Mouse (Mus musculus): Measurements from ENCODE around the gene Vmn1r181. TPM values are rescaled to one million over a fixed set of nuclear protein-coding genes. Genes with fewer than 3 reads are reported as not detected.

The Vmn1r181 gene
- total and polyA plus RNA-seq, 3 experiments = not detected

- H3K4me2 ChIP-seq (ENCODE audit: insufficient read depth, low read depth, poor library complexity, severe bottlenecking) = no peak within 1 kb of the TSS
- H3K27me3 ChIP-seq (replicated peaks) = peaks cover 61% of the 10 kb centered on the region
- no peaks in the 10 kb centered on the region for H3K4me1 ChIP-seq (ENCODE audit: control insufficient read depth in 1 of 2, insufficient read depth in 2 of 2)
- no peaks in the 10 kb centered on the region for H3K9me3 ChIP-seq (replicated peaks; ENCODE audit: low read length)
- no peak for TF ChIP-seq MXI1 (IDR thresholded peaks at IDR 0.05; ENCODE audit: low read depth, low read length)
- no peak for TF ChIP-seq ELF1 (IDR thresholded peaks at IDR 0.05; ENCODE audit: low read depth, low read length)
- TF ChIP-seq RCOR1 (conservative IDR thresholded peaks at IDR 0.05; ENCODE audit: low read depth, low read length) = no peak
- TF ChIP-seq ZKSCAN1 (IDR thresholded peaks at IDR 0.05; ENCODE audit: borderline replicate concordance, low read depth, low read length) = no peak
- no peak for TF ChIP-seq CHD1 (IDR thresholded peaks at IDR 0.05; ENCODE audit: low read depth, low read length)
- no peak for TF ChIP-seq POLR2AphosphoS2 (IDR thresholded peaks at IDR 0.05; ENCODE audit: low read depth, low read length)
- TF ChIP-seq NELFE (IDR thresholded peaks at IDR 0.05; ENCODE audit: low read depth, low read length) = no peak
- no peak for TF ChIP-seq MAZ (IDR thresholded peaks at IDR 0.05; ENCODE audit: low read depth, low read length)
- TF ChIP-seq MEF2A (IDR thresholded peaks at IDR 0.05; ENCODE audit: borderline replicate concordance, low read depth, low read length) = no peak
- TF ChIP-seq USF2 (conservative IDR thresholded peaks at IDR 0.05; ENCODE audit: low read depth, low read length) = no peak
- no peak for TF ChIP-seq NRF1 (IDR thresholded peaks at IDR 0.05; ENCODE audit: low read depth, low read length)
- H3K36me3 ChIP-seq (replicated peaks in 1 of 2; ENCODE audit: control insufficient read depth in 1 of 2, insufficient read depth in 1 of 2, low read length in 1 of 2) = no peaks in the 10 kb centered on the region
- no peak for DNase-seq (ENCODE audit: extremely low read depth)
- no peak within 1 kb of the TSS for H3K4me3 ChIP-seq (replicated peaks in 1 of 3; ENCODE audit: low read depth in 2 of 3, low read length in 2 of 3, poor library complexity in 1 of 3)
- no peaks in the 10 kb centered on the region for H3K79me2 ChIP-seq (replicated peaks; ENCODE audit: control insufficient read depth, extremely low read depth, insufficient read depth, poor library complexity, severe bottlenecking)
- no peak within 1 kb of the TSS for H3K9ac ChIP-seq (ENCODE audit: insufficient read depth, low read depth)
- dilution Hi-C loops (cut with MboI; ENCODE audit: extremely low pct_ligation_motif_present, extremely low pct_unique_long_range_greater_than_20kb, low sequenced_read_pairs) (no loop called here), in situ Hi-C loops (cut with MboI; ENCODE audit: low pct_ligation_motif_present, low pct_unique_long_range_greater_than_20kb, low sequenced_read_pairs) (no loop called here)
- H3K27ac ChIP-seq (ENCODE audit: insufficient read depth, low read depth) = no peak within 1 kb of the TSS
Measured at GRCm38 (mm10) chr7:24001391-24001790, 27.0 kb downstream of the Vmn1r181 start, which contains the start of gene V1rd19. TSS of gene V1rd19 (plus strand) at chr7:24001691.

Other genes starting within 250 kb of the Vmn1r181 start
- gene Vmn1r174, start 222.3 kb upstream of the Vmn1r181 start, total RNA-seq (2012; rRNA removed) = not detected in 2 replicates
- not detected in 2 replicates for gene Vmn1r174, start 222.3 kb upstream of the Vmn1r181 start, total RNA-seq (2014; rRNA removed)
- not detected in 2 replicates for gene Vmn1r174, start 222.3 kb upstream of the Vmn1r181 start, polyA plus RNA-seq (2012; ENCODE audit: insufficient read length, low read depth)
- not detected in 2 replicates for gene Vmn1r175, start 164.0 kb upstream of the Vmn1r181 start, total RNA-seq (2012; rRNA removed)
- gene Vmn1r175, start 164.0 kb upstream of the Vmn1r181 start, total RNA-seq (2014; rRNA removed) = not detected in 2 replicates
- not detected in 2 replicates for gene Vmn1r175, start 164.0 kb upstream of the Vmn1r181 start, polyA plus RNA-seq (2012; ENCODE audit: insufficient read length, low read depth)
- not detected in 2 replicates for gene Vmn1r176, start 137.2 kb upstream of the Vmn1r181 start, total RNA-seq (2012; rRNA removed)
- not detected in 2 replicates for gene Vmn1r176, start 137.2 kb upstream of the Vmn1r181 start, total RNA-seq (2014; rRNA removed)
- gene Vmn1r176, start 137.2 kb upstream of the Vmn1r181 start, polyA plus RNA-seq (2012; ENCODE audit: insufficient read length, low read depth) = not detected in 2 replicates
- gene Vmn1r177, start 108.2 kb upstream of the Vmn1r181 start, total RNA-seq (2012; rRNA removed) = not detected in 2 replicates
- not detected in 2 replicates for gene Vmn1r177, start 108.2 kb upstream of the Vmn1r181 start, total RNA-seq (2014; rRNA removed)
- gene Vmn1r177, start 108.2 kb upstream of the Vmn1r181 start, polyA plus RNA-seq (2012; ENCODE audit: insufficient read length, low read depth) = not detected in 2 replicates
- not detected in 2 replicates for gene Vmn1r178, start 82.6 kb upstream of the Vmn1r181 start, total RNA-seq (2012; rRNA removed)
- not detected in 2 replicates for gene Vmn1r178, start 82.6 kb upstream of the Vmn1r181 start, total RNA-seq (2014; rRNA removed)
- gene Vmn1r178, start 82.6 kb upstream of the Vmn1r181 start, polyA plus RNA-seq (2012; ENCODE audit: insufficient read length, low read depth) = not detected in 2 replicates
- gene Vmn1r179, start 47.6 kb upstream of the Vmn1r181 start, total RNA-seq (2012; rRNA removed) = not detected in 2 replicates
- gene Vmn1r179, start 47.6 kb upstream of the Vmn1r181 start, total RNA-seq (2014; rRNA removed) = not detected in 2 replicates
- not detected in 2 replicates for gene Vmn1r179, start 47.6 kb upstream of the Vmn1r181 start, polyA plus RNA-seq (2012; ENCODE audit: insufficient read length, low read depth)
- gene Vmn1r180, start 24.0 kb upstream of the Vmn1r181 start, total RNA-seq (2012; rRNA removed) = not detected in 2 replicates
- gene Vmn1r180, start 24.0 kb upstream of the Vmn1r181 start, total RNA-seq (2014; rRNA removed) = not detected in 2 replicates
- gene Vmn1r180, start 24.0 kb upstream of the Vmn1r181 start, polyA plus RNA-seq (2012; ENCODE audit: insufficient read length, low read depth) = not detected in 2 replicates
- not detected in 2 replicates for gene V1rd19, start 27.1 kb downstream of the Vmn1r181 start, total RNA-seq (2012; rRNA removed)
- not detected in 2 replicates for gene V1rd19, start 27.1 kb downstream of the Vmn1r181 start, total RNA-seq (2014; rRNA removed)
- gene V1rd19, start 27.1 kb downstream of the Vmn1r181 start, polyA plus RNA-seq (2012; ENCODE audit: insufficient read length, low read depth) = not detected in 2 replicates
- gene Vmn1r183, start 78.6 kb downstream of the Vmn1r181 start, total RNA-seq (2012; rRNA removed) = not detected in 2 replicates
- gene Vmn1r183, start 78.6 kb downstream of the Vmn1r181 start, total RNA-seq (2014; rRNA removed) = not detected in 2 replicates
- gene Vmn1r183, start 78.6 kb downstream of the Vmn1r181 start, polyA plus RNA-seq (2012; ENCODE audit: insufficient read length, low read depth) = not detected in 2 replicates
- 14.0 and 16.4 TPM in 2 replicates for gene Zfp180, start 107.3 kb downstream of the Vmn1r181 start, total RNA-seq (2012; rRNA removed)
- gene Zfp180, start 107.3 kb downstream of the Vmn1r181 start, total RNA-seq (2014; rRNA removed) = 12.6 and 14.5 TPM in 2 replicates
- gene Zfp180, start 107.3 kb downstream of the Vmn1r181 start, polyA plus RNA-seq (2012; ENCODE audit: insufficient read length, low read depth) = 11.4 TPM in 2 replicates
- gene Zfp112, start 137.7 kb downstream of the Vmn1r181 start, total RNA-seq (2012; rRNA removed) = 0.29 and 0.42 TPM in 2 replicates
- gene Zfp112, start 137.7 kb downstream of the Vmn1r181 start, total RNA-seq (2014; rRNA removed) = 0.46 and 0.55 TPM in 2 replicates
- 0.40 and 0.53 TPM in 2 replicates for gene Zfp112, start 137.7 kb downstream of the Vmn1r181 start, polyA plus RNA-seq (2012; ENCODE audit: insufficient read length, low read depth)
- gene Zfp235, start 159.6 kb downstream of the Vmn1r181 start, total RNA-seq (2012; rRNA removed) = 6.7 and 7.3 TPM in 2 replicates
- gene Zfp235, start 159.6 kb downstream of the Vmn1r181 start, total RNA-seq (2014; rRNA removed) = 5.6 and 5.9 TPM in 2 replicates
- 2.8 and 3.4 TPM in 2 replicates for gene Zfp235, start 159.6 kb downstream of the Vmn1r181 start, polyA plus RNA-seq (2012; ENCODE audit: insufficient read length, low read depth)
- not detected in 2 replicates for gene Zfp114, start 200.4 kb downstream of the Vmn1r181 start, total RNA-seq (2012; rRNA removed)
- gene Zfp114, start 200.4 kb downstream of the Vmn1r181 start, total RNA-seq (2014; rRNA removed) = not detected in 2 replicates
- not detected in 2 replicates for gene Zfp114, start 200.4 kb downstream of the Vmn1r181 start, polyA plus RNA-seq (2012; ENCODE audit: insufficient read length, low read depth)
- not detected in 2 replicates for gene Zfp111, start 236.8 kb downstream of the Vmn1r181 start, total RNA-seq (2012; rRNA removed)
- not detected in 2 replicates for gene Zfp111, start 236.8 kb downstream of the Vmn1r181 start, total RNA-seq (2014; rRNA removed)
- not detected in 2 replicates for gene Zfp111, start 236.8 kb downstream of the Vmn1r181 start, polyA plus RNA-seq (2012; ENCODE audit: insufficient read length, low read depth)

Measured in CH12.LX (cell line).